Comparison of ENCODE assay signal across 9 mouse cellular contexts in the genomic region with DNA sequence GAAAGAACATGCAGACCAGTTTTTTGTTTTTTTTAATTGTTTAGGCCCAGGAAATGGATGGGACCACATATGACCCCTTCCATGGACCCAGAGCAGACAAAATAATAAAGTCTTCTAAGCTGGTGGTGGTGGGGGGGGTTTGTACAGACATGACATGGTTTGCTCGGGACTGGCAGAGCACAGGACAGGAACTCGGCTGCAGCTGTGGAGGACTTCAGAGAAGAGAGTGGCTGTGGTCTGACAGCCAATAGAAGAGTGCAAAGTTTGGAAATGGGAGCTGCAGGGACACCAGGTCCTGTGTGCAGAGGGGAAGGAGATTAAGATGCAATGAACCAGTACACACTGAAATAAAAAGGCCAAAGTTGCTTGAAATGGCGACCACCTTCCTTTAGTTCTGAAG. TPM values are rescaled to one million over a fixed set of nuclear protein-coding genes. Genes with fewer than 3 reads are reported as not detected.
DNase-seq lines count a peak whose midpoint lies in the region; ATAC-seq and TF ChIP-seq lines count a peak whose summit lies in the region.
"Had no signal": no experiment of that assay in that cellular context is flagged by ENCODE, and none has a peak within 500 bp of the region (broad histone marks: within the 10 kb centered on the region; RNA-seq: fewer than 3 reads in every experiment).

No protein-coding gene starts in this region.

- 51% methylated on average over 3 of the region's 3 CpGs for WGBS in intestine, embryonic 14.5 days
- WGBS in intestine, postnatal 0 days: 32% methylated on average over 3 of the region's 3 CpGs
- WGBS in thymus, adult 2 months: 13% methylated on average over 3 of the region's 3 CpGs
- WGBS in intestine, embryonic 16.5 days: 47% methylated on average over 3 of the region's 3 CpGs
- WGBS in stomach, postnatal 0 days: 35% methylated on average over 3 of the region's 3 CpGs

- no peak overlapping the region for H3K4me3 ChIP-seq in intestine, embryonic 14.5 days (ENCODE audit: low read depth, low read length)
- no peak overlapping the region for H3K4me3 ChIP-seq in intestine, postnatal 0 days (ENCODE audit: low read depth, low read length)
- H3K4me3 ChIP-seq in thymus, adult 2 months (ENCODE audit: control insufficient read depth, insufficient read depth, low read length): no peak overlapping the region
- no peak overlapping the region for H3K4me3 ChIP-seq in intestine, embryonic 16.5 days (ENCODE audit: low read length)
- no peak overlapping the region for H3K4me3 ChIP-seq in stomach, postnatal 0 days (ENCODE audit: low read depth, low read length)

- H3K9me3 ChIP-seq in intestine, embryonic 14.5 days (ENCODE audit: control insufficient read depth, low read length): no peaks in the 10 kb centered on the region
- H3K9me3 ChIP-seq in intestine, postnatal 0 days (ENCODE audit: control insufficient read depth): no peaks in the 10 kb centered on the region
- H3K9me3 ChIP-seq in intestine, embryonic 16.5 days (ENCODE audit: control insufficient read depth, low read length): no peaks in the 10 kb centered on the region
- H3K9me3 ChIP-seq in stomach, postnatal 0 days (ENCODE audit: control insufficient read depth, low read length): no peaks in the 10 kb centered on the region

- H3K4me1 ChIP-seq in intestine, embryonic 14.5 days (replicated peaks; ENCODE audit: control insufficient read depth, insufficient read depth, low read length): peaks cover 69% of the 10 kb centered on the region
- peaks cover 46% of the 10 kb centered on the region for H3K4me1 ChIP-seq in intestine, postnatal 0 days (replicated peaks; ENCODE audit: control insufficient read depth, insufficient read depth, low read length)
- H3K4me1 ChIP-seq in thymus, adult 2 months (replicated peaks; ENCODE audit: control insufficient read depth, insufficient read depth, low read length): peaks cover 68% of the 10 kb centered on the region
- peaks cover 82% of the 10 kb centered on the region for H3K4me1 ChIP-seq in intestine, embryonic 16.5 days (ENCODE audit: control insufficient read depth, insufficient read depth, low read length)
- H3K4me1 ChIP-seq in stomach, postnatal 0 days (replicated peaks; ENCODE audit: control insufficient read depth, insufficient read depth): peaks cover 35% of the 10 kb centered on the region

- no peak for TF ChIP-seq POLR2A in thymus, adult 2 months (IDR thresholded peaks at IDR 0.05; ENCODE audit: control insufficient read depth, extremely low read depth, insufficient read depth, low read length, poor library complexity)

- H3K4me2 ChIP-seq in intestine, embryonic 14.5 days (ENCODE audit: low read length): no peak overlapping the region
- H3K4me2 ChIP-seq in intestine, postnatal 0 days (replicated peaks; ENCODE audit: low read depth): no peak overlapping the region
- no peak overlapping the region for H3K4me2 ChIP-seq in intestine, embryonic 16.5 days (ENCODE audit: low read depth, low read length)
- H3K4me2 ChIP-seq in stomach, postnatal 0 days (replicated peaks; ENCODE audit: low read depth): peak overlapping the region; percentile 17; the same call in 1 of the 2 replicates

- H3K27ac ChIP-seq in intestine, embryonic 14.5 days (ENCODE audit: low read depth): peak overlapping the region; percentile 74; the same call in 1 of the 2 replicates
- H3K27ac ChIP-seq in intestine, postnatal 0 days (ENCODE audit: low read depth, low read length): no peak overlapping the region
- peak overlapping the region; percentile 55 for H3K27ac ChIP-seq in thymus, adult 2 months (ENCODE audit: control insufficient read depth, insufficient read depth, low read length)
- peak overlapping the region; percentile 55 for H3K27ac ChIP-seq in intestine, embryonic 16.5 days (ENCODE audit: low read length)
- peak overlapping the region; percentile 83 for H3K27ac ChIP-seq in stomach, postnatal 0 days (replicated peaks)

- no peaks in the 10 kb centered on the region for H3K27me3 ChIP-seq in intestine, embryonic 14.5 days (replicated peaks; ENCODE audit: control insufficient read depth, insufficient read depth, low read length)
- H3K27me3 ChIP-seq in intestine, postnatal 0 days (replicated peaks; ENCODE audit: control insufficient read depth, insufficient read depth, low read length): no peaks in the 10 kb centered on the region
- H3K27me3 ChIP-seq in thymus, adult 2 months (ENCODE audit: control insufficient read depth, insufficient read depth, low read length): no peaks in the 10 kb centered on the region
- H3K27me3 ChIP-seq in intestine, embryonic 16.5 days (replicated peaks; ENCODE audit: control insufficient read depth, insufficient read depth, low read length): no peaks in the 10 kb centered on the region
- H3K27me3 ChIP-seq in stomach, postnatal 0 days (ENCODE audit: control insufficient read depth, insufficient read depth, low read length): no peaks in the 10 kb centered on the region

- ATAC-seq in intestine, embryonic 14.5 days (replicated peaks; ENCODE audit: low FRiP score, low TSS enrichment, low read depth): no peak
- no peak for ATAC-seq in intestine, postnatal 0 days
- no peak for ATAC-seq in intestine, embryonic 16.5 days
- ATAC-seq in stomach, postnatal 0 days (ENCODE audit: low FRiP score, low TSS enrichment): no peak

- H3K9ac ChIP-seq in intestine, embryonic 14.5 days (ENCODE audit: low read length): no peak overlapping the region
- no peak overlapping the region for H3K9ac ChIP-seq in intestine, postnatal 0 days (ENCODE audit: low read depth, low read length)
- no peak overlapping the region for H3K9ac ChIP-seq in intestine, embryonic 16.5 days (ENCODE audit: low read depth, low read length)
- H3K9ac ChIP-seq in stomach, postnatal 0 days (ENCODE audit: low read length): no peak overlapping the region

- no peak for TF ChIP-seq EP300 in stomach, postnatal 0 days (optimal IDR thresholded peaks at IDR 0.05)

- H3K36me3 ChIP-seq in intestine, embryonic 14.5 days (ENCODE audit: control insufficient read depth, insufficient read depth, low read length): no peaks in the 10 kb centered on the region
- H3K36me3 ChIP-seq in intestine, postnatal 0 days (ENCODE audit: control insufficient read depth, insufficient read depth): no peaks in the 10 kb centered on the region
- no peaks in the 10 kb centered on the region for H3K36me3 ChIP-seq in thymus, adult 2 months (ENCODE audit: control insufficient read depth, insufficient read depth, low read length)
- H3K36me3 ChIP-seq in intestine, embryonic 16.5 days (ENCODE audit: control insufficient read depth, insufficient read depth, low read length): no peaks in the 10 kb centered on the region
- no peaks in the 10 kb centered on the region for H3K36me3 ChIP-seq in stomach, postnatal 0 days (ENCODE audit: control insufficient read depth, insufficient read depth, low read length)

- no peak for TF ChIP-seq CTCF in intestine, postnatal 0 days (IDR thresholded peaks at IDR 0.05; ENCODE audit: low read depth)
- no peak for TF ChIP-seq CTCF in thymus, adult 2 months (IDR thresholded peaks at IDR 0.05; ENCODE audit: borderline replicate concordance, control insufficient read depth, extremely low read depth, insufficient read depth, low read length, poor library complexity)
- no peak for TF ChIP-seq CTCF in stomach, postnatal 0 days (IDR thresholded peaks at IDR 0.05; ENCODE audit: low read depth)

- no peak for DNase-seq in intestine, embryonic 14.5 days (ENCODE audit: low spot score)
- no peak for DNase-seq in thymus, adult 2 months
- DNase-seq in thymus, postnatal 25 days: no peak
- DNase-seq in stomach, postnatal 0 days (ENCODE audit: low spot score): no peak
- no peak for DNase-seq in right cerebral cortex, postnatal 14 days
- no peak for DNase-seq in spleen, postnatal 10 days (ENCODE audit: low spot score in 2 of 2)
- DNase-seq: cerebellum, postnatal 10 days had no signal

RNA-seq across cellular contexts. Expression of a gene that starts 7.0 kb away (rescaled TPM):
- polyA plus RNA-seq in intestine, embryonic 14.5 days (2014; fragmentation: Nextera tagmentation; extraction: Ambion mirVana): 71.4 and 76.1 TPM in 2 replicates
- 30.5 and 33.3 TPM in 2 replicates for polyA plus RNA-seq in intestine, postnatal 0 days (2015; fragmentation: Nextera tagmentation; extraction: Ambion mirVana)
- polyA plus RNA-seq in thymus, adult 2 months (2012; rRNA removed): 86.4 and 87.4 TPM in 2 replicates
- 65.0 and 65.6 TPM in 2 replicates for polyA plus RNA-seq in intestine, embryonic 16.5 days (2015; fragmentation: Nextera tagmentation; extraction: Ambion mirVana)
- polyA plus RNA-seq in stomach, postnatal 0 days (2015; fragmentation: Nextera tagmentation; extraction: Ambion mirVana): 38.1 and 38.8 TPM in 2 replicates

RNA-seq across cellular contexts. Expression of a gene that starts 54.0 kb away (rescaled TPM):
- polyA plus RNA-seq in intestine, embryonic 14.5 days (2014; fragmentation: Nextera tagmentation; extraction: Ambion mirVana): 46.3 and 46.4 TPM in 2 replicates
- polyA plus RNA-seq in intestine, postnatal 0 days (2015; fragmentation: Nextera tagmentation; extraction: Ambion mirVana): 86.9 and 96.2 TPM in 2 replicates
- polyA plus RNA-seq in thymus, adult 2 months (2012; rRNA removed): 7.3 and 7.8 TPM in 2 replicates
- 72.4 and 81.8 TPM in 2 replicates for polyA plus RNA-seq in intestine, embryonic 16.5 days (2015; fragmentation: Nextera tagmentation; extraction: Ambion mirVana)
- 32.4 and 34.5 TPM in 2 replicates for polyA plus RNA-seq in stomach, postnatal 0 days (2015; fragmentation: Nextera tagmentation; extraction: Ambion mirVana)
